Mouse (Mus musculus) limb, embryonic 14.5 days (tissue): ENCODE results near the gene Dscam. TPM values are rescaled to one million over a fixed set of nuclear protein-coding genes. Genes with fewer than 3 reads are reported as not detected.

ENCODE experiments used
- ATAC-seq: fragments of 200-750 bp; cut with Nextera tagmentation; 2 replicates; pipeline ENCODE4 v1.8.0; 2017; ENCODE audit warnings: low read depth, moderate number of reproducible peaks, moderate TSS enrichment; ENCODE audit not compliant: low FRiP score
- DNase-seq: peaks from one replicate; pipeline ENCODE4 v3.0.0-alpha.2; 2015; ENCODE audit warnings: low spot score
- H3K27ac ChIP-seq: fragments of 300-500 bp; sonication (generic); replicated peaks from 2 replicates; pipeline ENCODE4 v1.5.1; 2014; ENCODE audit warnings: low read depth, mild to moderate bottlenecking, low read length, moderate library complexity, mixed read lengths
- H3K27me3 ChIP-seq: fragments of 300-500 bp; sonication (generic); 2 replicates; pipeline ENCODE4 v1.6.1; 2014; ENCODE audit warnings: low read length, mixed read lengths; ENCODE audit not compliant: control insufficient read depth, insufficient read depth
- H3K36me3 ChIP-seq: fragments of 300-500 bp; sonication (generic); 2 replicates; pipeline ENCODE4 v1.6.1; 2014; ENCODE audit warnings: mild to moderate bottlenecking, low read length, moderate library complexity, mixed read lengths; ENCODE audit not compliant: control insufficient read depth, insufficient read depth
- H3K4me1 ChIP-seq: fragments of 300-500 bp; sonication (generic); 2 replicates; pipeline ENCODE4 v1.6.1; 2014; ENCODE audit warnings: antibody characterized with exemption, low read length, mixed read lengths; ENCODE audit not compliant: control insufficient read depth, insufficient read depth
- H3K4me2 ChIP-seq: fragments of 300-500 bp; sonication (generic); replicated peaks from 2 replicates; pipeline ENCODE4 v1.6.1; 2014; ENCODE audit warnings: low read depth, mild to moderate bottlenecking, low read length, moderate library complexity; ENCODE audit not compliant: severe bottlenecking
- H3K4me3 ChIP-seq: fragments of 300-500 bp; sonication (generic); replicated peaks from 2 replicates; pipeline ENCODE4 v1.5.1; 2014; ENCODE audit warnings: low read length
- H3K9ac ChIP-seq: fragments of 300-500 bp; sonication (generic); 2 replicates; pipeline ENCODE4 v1.6.1; 2014; ENCODE audit warnings: mild to moderate bottlenecking, low read depth, low read length, moderate library complexity; ENCODE audit not compliant: severe bottlenecking
- H3K9me3 ChIP-seq: fragments of 300-500 bp; sonication (generic); 2 replicates; pipeline ENCODE4 v1.6.1; 2016; ENCODE audit warnings: low read length; ENCODE audit not compliant: control insufficient read depth
- POLR2A ChIP-seq: fragments of 200-500 bp; IDR thresholded peaks from 2 replicates; pipeline ENCODE4 v1.8.0; 2012; ENCODE audit warnings: inconsistent platforms, mild to moderate bottlenecking, moderate library complexity, borderline replicate concordance; ENCODE audit not compliant: insufficient read depth, insufficient read length; ENCODE audit errors: extremely low read depth
- WGBS: fragments of 180-500 bp; shearing (Covaris S2); extraction: QIAGEN DNeasy Blood & Tissue Kit; methylation state at CpG from one replicate; pipeline ENCODE4 v1.1.7; 2014; 5-methylcytosine and 5-hydroxymethylcytosine counted together
- polyA plus RNA-seq, 2 experiments: library from polyadenylated mRNA; depleted of rRNA in 1 of 2; stranded (reverse) in 1 of 2; unstranded in 1 of 2; fragments of >200 nt; fragmentation: Nextera tagmentation in 1 of 2; extraction: Ambion mirVana in 1 of 2; gene quantifications; 2 replicates each; pipeline versions ENCODE4 v1.2.1 to v1.2.3; 2012 to 2014

Dscam gene
- polyA plus RNA-seq, 2 experiments: 0.17 to 0.20 TPM

- DNase-seq (no peak), ATAC-seq (no peak)
- Histone ChIP-seq H3K36me3 (no peaks in the 10 kb centered on the region), H3K27me3 (no peaks in the 10 kb centered on the region), H3K4me1 (no peaks in the 10 kb centered on the region), H3K4me3 (no peak overlapping the region), H3K9ac (no peak overlapping the region), H3K4me2 (no peak overlapping the region), H3K27ac (no peak overlapping the region), H3K9me3 (no peaks in the 10 kb centered on the region)
- TF ChIP-seq POLR2A: no peak
- 83% methylated on average over 4 of the region's 4 CpGs for WGBS
Measured at GRCm38 (mm10) chr16:97110028-97110427, 60.5 kb downstream of the Dscam start.

GRCm38 (mm10) chr16:97105266-97105665, 65.3 kb downstream of the Dscam start:
- Histone ChIP-seq H3K9ac (no peak overlapping the region), H3K4me2 (no peak overlapping the region), H3K4me3 (no peak overlapping the region), H3K9me3 (no peaks in the 10 kb centered on the region), H3K27me3 (no peaks in the 10 kb centered on the region), H3K4me1 (no peaks in the 10 kb centered on the region), H3K27ac (no peak overlapping the region), H3K36me3 (no peaks in the 10 kb centered on the region)
- WGBS: 77% methylated on average over 2 of the region's 2 CpGs
- no peak for TF ChIP-seq POLR2A
- ATAC-seq (no peak), DNase-seq (no peak)

GRCm38 (mm10) chr16:97103046-97103445, 67.5 kb downstream of the Dscam start:
- 78% methylated on average over 2 of the region's 2 CpGs for WGBS
- no peaks in the 10 kb centered on the region for H3K9me3 ChIP-seq

DNA sequence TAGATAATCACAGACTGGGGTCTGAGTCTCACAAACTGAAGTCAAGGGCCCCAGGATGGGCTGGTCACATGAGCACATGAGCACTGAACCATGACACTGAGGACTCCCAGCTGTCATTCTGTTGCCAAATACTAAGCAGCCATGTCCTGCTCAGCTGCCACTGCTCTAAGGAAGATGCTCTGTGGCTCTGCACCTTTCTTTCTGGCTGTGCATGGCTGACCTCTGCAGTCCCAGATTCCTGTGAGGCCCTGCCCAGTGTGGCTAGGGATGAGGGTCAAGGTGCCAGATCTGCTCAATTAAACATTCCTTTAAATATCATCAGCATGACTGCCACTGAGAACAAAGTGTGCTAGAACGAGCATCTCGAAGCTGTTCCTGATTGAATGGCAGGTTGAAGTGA, 70.5 kb downstream of the Dscam start:
- Histone ChIP-seq H3K36me3 (no peaks in the 10 kb centered on the region), H3K9ac (no peak overlapping the region), H3K27me3 (no peaks in the 10 kb centered on the region), H3K4me3 (no peak overlapping the region), H3K9me3 (no peaks in the 10 kb centered on the region), H3K4me1 (peaks cover 3% of the 10 kb centered on the region), H3K4me2 (no peak overlapping the region), H3K27ac (no peak overlapping the region)
- no peak for TF ChIP-seq POLR2A
- 61% methylated on average over 2 of the region's 2 CpGs for WGBS
- no peak for ATAC-seq
- DNase-seq: no peak

More at GRCm38 (mm10) chr16:97103046-97103445, 67.5 kb downstream of the Dscam start:
- Histone ChIP-seq H3K4me2 (no peak overlapping the region), H3K4me3 (no peak overlapping the region), H3K27me3 (no peaks in the 10 kb centered on the region), H3K9ac (no peak overlapping the region), H3K36me3 (no peaks in the 10 kb centered on the region), H3K27ac (no peak overlapping the region), H3K4me1 (peaks cover 3% of the 10 kb centered on the region)
- ATAC-seq (no peak), DNase-seq (no peak)
- no peak for TF ChIP-seq POLR2A

- H3K27ac ChIP-seq: no peak overlapping the region
- H3K9me3 ChIP-seq: no peaks in the 10 kb centered on the region
- H3K27me3 ChIP-seq: no peaks in the 10 kb centered on the region
- no peak overlapping the region for H3K4me2 ChIP-seq
- no peak for DNase-seq
- no peak for ATAC-seq
- WGBS: 16% methylated on average over 5 of the region's 5 CpGs
- no peak overlapping the region for H3K4me3 ChIP-seq
- H3K36me3 ChIP-seq: no peaks in the 10 kb centered on the region
- peaks cover 3% of the 10 kb centered on the region for H3K4me1 ChIP-seq
- no peak for TF ChIP-seq POLR2A
- no peak overlapping the region for H3K9ac ChIP-seq
Measured at GRCm38 (mm10) chr16:97098508-97098907, 72.0 kb downstream of the Dscam start.

GRCm38 (mm10) chr16:97096709-97097108, 73.8 kb downstream of the Dscam start:
- ATAC-seq (no peak), DNase-seq (no peak)
- 71% methylated on average over 2 of the region's 2 CpGs for WGBS

More at GRCm38 (mm10) chr16:97096709-97097108, 73.8 kb downstream of the Dscam start:
- H3K9me3 ChIP-seq: no peaks in the 10 kb centered on the region
- no peak overlapping the region for H3K4me2 ChIP-seq
- peaks cover 3% of the 10 kb centered on the region for H3K4me1 ChIP-seq
- no peaks in the 10 kb centered on the region for H3K36me3 ChIP-seq
- no peak overlapping the region for H3K4me3 ChIP-seq
- no peak overlapping the region for H3K9ac ChIP-seq
- no peaks in the 10 kb centered on the region for H3K27me3 ChIP-seq
- no peak for TF ChIP-seq POLR2A
- no peak overlapping the region for H3K27ac ChIP-seq
